Mouse (Mus musculus): ENCODE data around the gene Cebpz. TPM values are rescaled to one million over a fixed set of nuclear protein-coding genes. Genes with fewer than 3 reads are reported as not detected.

Cebpz gene
- polyA plus RNA-seq, 1 experiment from 2014 or later = 56.8 TPM

- 92% methylated on average over 5 of the region's 5 CpGs for WGBS
- H3K4me1 ChIP-seq (ENCODE audit: control insufficient read depth, insufficient read depth, low read length) = no peaks in the 10 kb centered on the region
- no peak overlapping the region for H3K4me2 ChIP-seq (ENCODE audit: low read depth)
- DNase-seq (ENCODE audit: low spot score) (no peak), ATAC-seq (ENCODE audit: insufficient read depth, low FRiP score, low TSS enrichment) (no peak)
- no peak overlapping the region for H3K27ac ChIP-seq (ENCODE audit: low read depth, low read length)
- H3K9ac ChIP-seq (ENCODE audit: low read length) = no peak overlapping the region
- H3K4me3 ChIP-seq (ENCODE audit: low read depth, low read length) = no peak overlapping the region
- no peaks in the 10 kb centered on the region for H3K9me3 ChIP-seq (ENCODE audit: control insufficient read depth, low read length)
- H3K27me3 ChIP-seq (ENCODE audit: control insufficient read depth, insufficient read depth, low read length) = no peaks in the 10 kb centered on the region
- H3K36me3 ChIP-seq (ENCODE audit: control insufficient read depth, insufficient read depth, low read length) = peaks cover 8% of the 10 kb centered on the region
These were observed 15.2 kb upstream of the Cebpz start for GRCm38 (mm10) chr17:78952070-78952469.

DNA sequence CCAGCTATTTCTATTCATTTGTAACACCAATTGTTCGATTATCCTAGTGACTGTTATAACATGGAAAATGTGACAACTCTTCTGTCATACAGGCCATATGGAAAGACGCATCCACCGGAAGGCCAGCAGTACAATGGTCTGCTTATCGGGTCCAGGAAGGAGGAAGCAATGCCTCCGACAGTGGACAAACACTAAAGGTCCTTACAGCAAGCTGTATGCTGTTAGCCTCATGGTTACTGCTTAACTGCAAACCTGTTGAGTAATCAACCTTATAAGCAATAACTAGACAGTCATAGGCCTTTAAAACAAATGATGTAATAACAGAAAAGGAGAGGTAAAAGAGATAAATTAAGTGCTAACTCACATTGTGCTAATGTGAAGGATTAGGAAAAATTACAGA is 14.4 kb upstream of the Cebpz start:
- no peak overlapping the region for H3K4me2 ChIP-seq (ENCODE audit: low read depth)
- no peaks in the 10 kb centered on the region for H3K27me3 ChIP-seq (ENCODE audit: control insufficient read depth, insufficient read depth, low read length)
- no peak overlapping the region for H3K27ac ChIP-seq (ENCODE audit: low read depth, low read length)
- no peaks in the 10 kb centered on the region for H3K9me3 ChIP-seq (ENCODE audit: control insufficient read depth, low read length)
- H3K4me1 ChIP-seq (ENCODE audit: control insufficient read depth, insufficient read depth, low read length) = no peaks in the 10 kb centered on the region
- no peak for DNase-seq (ENCODE audit: low spot score)
- H3K4me3 ChIP-seq (ENCODE audit: low read depth, low read length) = no peak overlapping the region
- no peak overlapping the region for H3K9ac ChIP-seq (ENCODE audit: low read length)
- peaks cover 8% of the 10 kb centered on the region for H3K36me3 ChIP-seq (ENCODE audit: control insufficient read depth, insufficient read depth, low read length)
- no peak for ATAC-seq (ENCODE audit: insufficient read depth, low FRiP score, low TSS enrichment)
- WGBS = 96% methylated on average over 5 of the region's 5 CpGs

- Histone ChIP-seq H3K27me3 (ENCODE audit: control insufficient read depth, insufficient read depth, low read length) (no peaks in the 10 kb centered on the region), H3K4me1 (ENCODE audit: control insufficient read depth, insufficient read depth, low read length) (no peaks in the 10 kb centered on the region; the same call in 1 of the 2 replicates), H3K4me2 (ENCODE audit: low read depth) (no peak overlapping the region), H3K27ac (ENCODE audit: low read depth, low read length) (no peak overlapping the region), H3K9me3 (ENCODE audit: control insufficient read depth, low read length) (no peaks in the 10 kb centered on the region), H3K9ac (ENCODE audit: low read length) (no peak overlapping the region), H3K4me3 (ENCODE audit: low read depth, low read length) (no peak overlapping the region), H3K36me3 (ENCODE audit: control insufficient read depth, insufficient read depth, low read length) (no peaks in the 10 kb centered on the region; the same call in 1 of the 2 replicates)
- DNase-seq (ENCODE audit: low spot score) (no peak), ATAC-seq (ENCODE audit: insufficient read depth, low FRiP score, low TSS enrichment) (no peak)
- WGBS = 58% methylated on average over 11 of the region's 11 CpGs
These were observed 5.7 kb upstream of the Cebpz start for GRCm38 (mm10) chr17:78942579-78942978.

- Histone ChIP-seq H3K4me1 (ENCODE audit: control insufficient read depth, insufficient read depth, low read length) (peaks cover 4% of the 10 kb centered on the region; the same call in 1 of the 2 replicates), H3K36me3 (ENCODE audit: control insufficient read depth, insufficient read depth, low read length) (no peaks in the 10 kb centered on the region; the same call in 1 of the 2 replicates), H3K9ac (ENCODE audit: low read length) (no peak overlapping the region), H3K4me2 (ENCODE audit: low read depth) (no peak overlapping the region), H3K4me3 (ENCODE audit: low read depth, low read length) (no peak overlapping the region), H3K9me3 (ENCODE audit: control insufficient read depth, low read length) (no peaks in the 10 kb centered on the region), H3K27ac (ENCODE audit: low read depth, low read length) (no peak overlapping the region), H3K27me3 (ENCODE audit: control insufficient read depth, insufficient read depth, low read length) (no peaks in the 10 kb centered on the region)
- WGBS = 94% methylated on average over 4 of the region's 4 CpGs
- no peak for ATAC-seq (ENCODE audit: insufficient read depth, low FRiP score, low TSS enrichment)
- no peak for DNase-seq (ENCODE audit: low spot score)
These were observed 2.1 kb upstream of the Cebpz start for GRCm38 (mm10) chr17:78938927-78939326.

- DNase-seq (ENCODE audit: low spot score) (peak; percentile 14), ATAC-seq (ENCODE audit: insufficient read depth, low FRiP score, low TSS enrichment) (peak; percentile 26)
- Histone ChIP-seq H3K9ac (ENCODE audit: low read length) (peak overlapping the region; percentile 47), H3K4me2 (ENCODE audit: low read depth) (peak overlapping the region; percentile 62), H3K27ac (ENCODE audit: low read depth, low read length) (no peak overlapping the region), H3K27me3 (ENCODE audit: control insufficient read depth, insufficient read depth, low read length) (no peaks in the 10 kb centered on the region), H3K4me1 (ENCODE audit: control insufficient read depth, insufficient read depth, low read length) (peaks cover 4% of the 10 kb centered on the region; the same call in 1 of the 2 replicates), H3K9me3 (ENCODE audit: control insufficient read depth, low read length) (no peaks in the 10 kb centered on the region), H3K4me3 (ENCODE audit: low read depth, low read length) (peak overlapping the region; percentile 80), H3K36me3 (ENCODE audit: control insufficient read depth, insufficient read depth, low read length) (peaks cover 2% of the 10 kb centered on the region; the same call in 1 of the 2 replicates)
- WGBS = 10% methylated on average over 26 of the region's 26 CpGs
These were observed 475 bp upstream of the Cebpz start for GRCm38 (mm10) chr17:78937229-78937853.

DNA sequence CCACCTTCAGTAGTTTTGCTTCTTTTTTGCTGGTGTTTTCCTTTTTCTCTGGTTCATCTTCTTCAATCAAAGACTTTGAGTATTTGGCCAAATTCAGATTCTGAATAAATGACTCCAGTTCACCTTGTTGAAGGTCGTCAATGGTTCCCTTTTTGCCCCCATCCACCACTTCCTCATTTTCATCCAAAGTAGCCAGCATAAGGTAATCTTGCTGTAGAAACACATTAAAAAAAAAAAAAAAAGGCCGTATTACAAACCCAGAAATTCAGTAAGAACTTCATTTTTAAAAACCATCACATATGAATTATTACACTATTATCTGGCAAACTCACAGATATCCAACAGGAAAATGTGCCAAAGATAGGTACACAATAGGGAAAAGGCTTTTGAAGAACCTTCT is 1.0 kb downstream of the Cebpz start:
- Histone ChIP-seq H3K27ac (ENCODE audit: low read depth, low read length) (no peak overlapping the region), H3K9ac (ENCODE audit: low read length) (no peak overlapping the region), H3K27me3 (ENCODE audit: control insufficient read depth, insufficient read depth, low read length) (no peaks in the 10 kb centered on the region), H3K4me3 (ENCODE audit: low read depth, low read length) (peak overlapping the region; percentile 80), H3K36me3 (ENCODE audit: control insufficient read depth, insufficient read depth, low read length) (peaks cover 6% of the 10 kb centered on the region), H3K4me1 (ENCODE audit: control insufficient read depth, insufficient read depth, low read length) (peaks cover 4% of the 10 kb centered on the region; the same call in 1 of the 2 replicates), H3K4me2 (ENCODE audit: low read depth) (peak overlapping the region; percentile 62), H3K9me3 (ENCODE audit: control insufficient read depth, low read length) (no peaks in the 10 kb centered on the region)
- WGBS = 86% methylated on average over 2 of the region's 2 CpGs
- DNase-seq (ENCODE audit: low spot score) (no peak), ATAC-seq (ENCODE audit: insufficient read depth, low FRiP score, low TSS enrichment) (no peak)

DNA sequence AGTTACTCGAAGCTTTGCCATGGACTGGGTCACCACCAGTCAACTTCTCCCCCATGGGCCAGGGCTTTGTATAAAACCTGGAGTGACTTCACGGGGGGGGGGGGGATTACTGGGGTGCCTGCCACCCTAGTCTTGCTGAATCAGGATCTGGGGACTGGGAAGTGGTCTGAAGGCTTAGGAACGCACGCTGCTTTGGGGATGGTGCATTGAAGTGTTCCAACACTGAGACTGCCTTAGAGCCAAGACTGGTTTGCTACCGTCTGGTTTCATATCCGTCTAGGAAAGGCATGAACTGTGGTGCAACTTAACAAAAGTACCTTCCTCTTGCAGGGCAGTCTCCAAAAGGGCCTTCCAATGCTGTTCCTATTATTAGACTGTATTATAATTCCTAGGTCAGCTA is 19.2 kb downstream of the Cebpz start:
- ATAC-seq (ENCODE audit: insufficient read depth, low FRiP score, low TSS enrichment) = no peak
- 53% methylated on average over 6 of the region's 6 CpGs for WGBS
- H3K4me3 ChIP-seq (ENCODE audit: low read depth, low read length) = no peak overlapping the region

DNA sequence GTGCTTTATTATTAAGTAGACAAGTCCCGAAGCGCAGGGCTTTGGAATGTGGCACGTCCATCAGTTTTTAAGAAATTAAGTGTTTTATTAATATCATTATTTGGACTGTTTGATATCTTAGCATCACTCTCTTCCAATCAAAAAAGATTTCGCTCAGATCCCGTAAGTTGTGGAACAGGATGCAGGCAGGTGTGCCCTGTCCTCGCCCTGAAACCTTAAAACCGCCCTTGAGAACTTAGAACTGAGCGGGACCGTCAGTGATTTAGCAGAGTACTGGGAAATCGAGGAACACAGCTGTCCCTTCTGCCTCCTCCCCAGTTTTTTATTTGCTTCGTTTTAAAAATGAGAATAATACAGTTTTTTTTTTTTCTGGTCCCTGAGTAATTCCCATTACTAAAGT is 20.0 kb downstream of the Cebpz start:
- Histone ChIP-seq H3K4me3 (ENCODE audit: low read depth, low read length) (peak overlapping the region; percentile 63), H3K9me3 (ENCODE audit: control insufficient read depth, low read length) (no peaks in the 10 kb centered on the region), H3K27me3 (ENCODE audit: control insufficient read depth, insufficient read depth, low read length) (no peaks in the 10 kb centered on the region), H3K27ac (ENCODE audit: low read depth, low read length) (0 out of 2 replicates have a peak overlapping the region, but pooled peaks have one; percentile 65), H3K4me1 (ENCODE audit: control insufficient read depth, insufficient read depth, low read length) (peaks cover 3% of the 10 kb centered on the region; the same call in 1 of the 2 replicates), H3K9ac (ENCODE audit: low read length) (peak overlapping the region; percentile 80), H3K36me3 (ENCODE audit: control insufficient read depth, insufficient read depth, low read length) (peaks cover 9% of the 10 kb centered on the region), H3K4me2 (ENCODE audit: low read depth) (peak overlapping the region; percentile 61)
- ATAC-seq (ENCODE audit: insufficient read depth, low FRiP score, low TSS enrichment) = no peak
- 4% methylated on average over 11 of the region's 11 CpGs for WGBS
- no peak for DNase-seq (ENCODE audit: low spot score)

More for the DNA sequence above, 19.2 kb downstream of the Cebpz start:
- no peak overlapping the region for H3K4me2 ChIP-seq (ENCODE audit: low read depth)
- no peaks in the 10 kb centered on the region for H3K27me3 ChIP-seq (ENCODE audit: control insufficient read depth, insufficient read depth, low read length)
- DNase-seq (ENCODE audit: low spot score) = no peak
- peaks cover 9% of the 10 kb centered on the region for H3K36me3 ChIP-seq (ENCODE audit: control insufficient read depth, insufficient read depth, low read length)
- no peak overlapping the region for H3K27ac ChIP-seq (ENCODE audit: low read depth, low read length)
- H3K4me1 ChIP-seq (ENCODE audit: control insufficient read depth, insufficient read depth, low read length) = peaks cover 3% of the 10 kb centered on the region; the same call in 1 of the 2 replicates
- no peaks in the 10 kb centered on the region for H3K9me3 ChIP-seq (ENCODE audit: control insufficient read depth, low read length)
- H3K9ac ChIP-seq (ENCODE audit: low read length) = no peak overlapping the region

- peaks cover 9% of the 10 kb centered on the region for H3K36me3 ChIP-seq (ENCODE audit: control insufficient read depth, insufficient read depth, low read length)
- 0% methylated on average over 37 of the region's 37 CpGs for WGBS
- peak within 1 kb of the TSS; percentile 80 for H3K9ac ChIP-seq (ENCODE audit: low read length)
- 0 out of 2 replicates have a peak within 1 kb of the TSS, but pooled peaks have one; percentile 65 for H3K27ac ChIP-seq (ENCODE audit: low read depth, low read length)
- peak within 1 kb of the TSS; percentile 63 for H3K4me3 ChIP-seq (ENCODE audit: low read depth, low read length)
- H3K27me3 ChIP-seq (ENCODE audit: control insufficient read depth, insufficient read depth, low read length) = no peaks in the 10 kb centered on the region
- H3K4me1 ChIP-seq (ENCODE audit: control insufficient read depth, insufficient read depth, low read length) = peaks cover 3% of the 10 kb centered on the region; the same call in 1 of the 2 replicates
- peak within 1 kb of the TSS; percentile 61 for H3K4me2 ChIP-seq (ENCODE audit: low read depth)
- peak; percentile 87 for ATAC-seq (ENCODE audit: insufficient read depth, low FRiP score, low TSS enrichment)
- DNase-seq (ENCODE audit: low spot score) = peak; percentile 90
- H3K9me3 ChIP-seq (ENCODE audit: control insufficient read depth, low read length) = no peaks in the 10 kb centered on the region
These were observed 20.5 kb downstream of the Cebpz start, which contains the start of gene Cebpzos for GRCm38 (mm10) chr17:78916369-78916813. Gene Cebpzos, plus strand, starts transcription at chr17:78916500.
